In the genomic region with DNA sequence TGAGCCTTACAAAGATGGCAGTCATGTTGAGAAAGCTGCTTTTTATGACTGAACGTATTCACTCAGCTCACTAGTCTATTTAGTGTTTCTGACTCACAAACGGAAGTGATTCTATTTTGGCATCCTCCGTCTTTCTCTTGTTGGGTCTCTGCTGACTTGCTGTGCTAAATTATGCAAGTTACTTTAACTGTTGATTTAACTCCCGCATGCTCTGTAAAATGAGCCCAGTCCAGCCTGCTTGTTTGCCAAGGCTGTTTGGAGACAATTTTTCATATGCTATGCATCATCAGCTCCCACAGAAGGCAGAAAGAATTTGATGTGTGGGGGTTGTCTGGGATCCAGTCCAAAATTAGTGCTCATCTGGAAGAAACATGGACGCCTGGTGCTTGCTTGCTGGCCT, we compare ENCODE assay signal across 9 mouse cellular contexts. TPM values are rescaled to one million over a fixed set of nuclear protein-coding genes. Genes with fewer than 3 reads are reported as not detected.
DNase-seq lines count a peak whose midpoint lies in the region; ATAC-seq lines count a peak whose summit lies in the region.
"Had no signal": no experiment of that assay in that cellular context is flagged by ENCODE, and none has a peak within 500 bp of the region (broad histone marks: within the 10 kb centered on the region; RNA-seq: fewer than 3 reads in every experiment).

No protein-coding gene starts in this region.

- peaks cover 17% of the 10 kb centered on the region for H3K4me1 ChIP-seq in forebrain, embryonic 14.5 days (ENCODE audit: control insufficient read depth, insufficient read depth, low read length)
- H3K4me1 ChIP-seq in forebrain, embryonic 12.5 days = peaks cover 23% of the 10 kb centered on the region
- peaks cover 20% of the 10 kb centered on the region for H3K4me1 ChIP-seq in embryonic facial prominence, embryonic 14.5 days (ENCODE audit: control insufficient read depth, insufficient read depth, low read length)
- peaks cover 22% of the 10 kb centered on the region for H3K4me1 ChIP-seq in intestine, embryonic 16.5 days (ENCODE audit: control insufficient read depth, insufficient read depth, low read length)

- no peak overlapping the region for H3K9ac ChIP-seq in forebrain, embryonic 14.5 days (ENCODE audit: low read length)
- no peak overlapping the region for H3K9ac ChIP-seq in forebrain, embryonic 12.5 days
- no peak overlapping the region for H3K9ac ChIP-seq in embryonic facial prominence, embryonic 14.5 days (ENCODE audit: low read depth, low read length)
- no peak overlapping the region for H3K9ac ChIP-seq in intestine, embryonic 16.5 days (ENCODE audit: low read depth, low read length)
- H3K9ac ChIP-seq: midbrain, embryonic 12.5 days had no signal

- no peak for ATAC-seq in forebrain, embryonic 14.5 days
- no peak for ATAC-seq in forebrain, embryonic 12.5 days (ENCODE audit: low FRiP score)
- ATAC-seq in embryonic facial prominence, embryonic 14.5 days (ENCODE audit: low read depth) = peak; percentile 35
- peak; percentile 23; the same call in 1 of the 2 replicates for ATAC-seq in intestine, embryonic 16.5 days

- H3K36me3 ChIP-seq in forebrain, embryonic 14.5 days (ENCODE audit: control insufficient read depth, insufficient read depth, low read length) = no peaks in the 10 kb centered on the region
- no peaks in the 10 kb centered on the region for H3K36me3 ChIP-seq in forebrain, embryonic 12.5 days (replicated peaks)
- H3K36me3 ChIP-seq in embryonic facial prominence, embryonic 14.5 days (ENCODE audit: control insufficient read depth, insufficient read depth, low read length) = no peaks in the 10 kb centered on the region
- no peaks in the 10 kb centered on the region for H3K36me3 ChIP-seq in intestine, embryonic 16.5 days (ENCODE audit: control insufficient read depth, insufficient read depth, low read length)
- H3K36me3 ChIP-seq: midbrain, embryonic 12.5 days had no signal

- DNase-seq in forebrain, embryonic 14.5 days (ENCODE audit: low spot score) = peak; percentile 77
- DNase-seq in 3134 (ENCODE audit: extremely low read depth, insufficient read length, low spot score) = peak; percentile 75
- peak; percentile 95 for DNase-seq in embryonic facial prominence, embryonic 14.5 days (ENCODE audit: low spot score)
- DNase-seq in left cerebral cortex, postnatal 25 days (ENCODE audit: low spot score in 2 of 2) = peak; percentile 37 to 93
- DNase-seq in telencephalon, adult 2 months (ENCODE audit: low read depth, low spot score) = peak; percentile 90
- no peak for DNase-seq in cerebellum, adult 18-20 months

- WGBS in forebrain, embryonic 14.5 days = 48% methylated on average over 5 of the region's 5 CpGs
- 71% methylated on average over 5 of the region's 5 CpGs for WGBS in forebrain, embryonic 12.5 days
- 22% methylated on average over 5 of the region's 5 CpGs for WGBS in embryonic facial prominence, embryonic 14.5 days
- WGBS in intestine, embryonic 16.5 days = 40% methylated on average over 5 of the region's 5 CpGs

- intact Hi-C loops in left cerebral cortex, postnatal 25 days (cut with DNase I) = loop anchor here (5.0 kb wide), 4 partner anchors 72 to 253 kb away; partner anchors contain the start of gene Dync2li1

- H3K4me2 ChIP-seq in forebrain, embryonic 14.5 days (ENCODE audit: low read length) = no peak overlapping the region
- H3K4me2 ChIP-seq in forebrain, embryonic 12.5 days = no peak overlapping the region
- peak overlapping the region; percentile 64; the same call in 1 of the 2 replicates for H3K4me2 ChIP-seq in embryonic facial prominence, embryonic 14.5 days (ENCODE audit: low read depth, low read length)
- H3K4me2 ChIP-seq in intestine, embryonic 16.5 days (ENCODE audit: low read depth, low read length) = no peak overlapping the region

- H3K27ac ChIP-seq in forebrain, embryonic 14.5 days (ENCODE audit: low read depth, low read length) = no peak overlapping the region
- H3K27ac ChIP-seq in forebrain, embryonic 12.5 days = no peak overlapping the region
- peak overlapping the region; percentile 80 for H3K27ac ChIP-seq in embryonic facial prominence, embryonic 14.5 days (replicated peaks; ENCODE audit: low read depth, low read length)
- peak overlapping the region; percentile 57; the same call in 1 of the 2 replicates for H3K27ac ChIP-seq in intestine, embryonic 16.5 days (ENCODE audit: low read length)
- H3K27ac ChIP-seq: midbrain, embryonic 12.5 days had no signal

- peaks cover 10% of the 10 kb centered on the region; the same call in 1 of the 2 replicates for H3K27me3 ChIP-seq in forebrain, embryonic 14.5 days (replicated peaks; ENCODE audit: control insufficient read depth, insufficient read depth, low read length)
- peaks cover 10% of the 10 kb centered on the region; the same call in 1 of the 2 replicates for H3K27me3 ChIP-seq in forebrain, embryonic 12.5 days
- H3K27me3 ChIP-seq in embryonic facial prominence, embryonic 14.5 days (replicated peaks; ENCODE audit: control insufficient read depth, insufficient read depth, low read length) = no peaks in the 10 kb centered on the region
- H3K27me3 ChIP-seq in intestine, embryonic 16.5 days (replicated peaks; ENCODE audit: control insufficient read depth, insufficient read depth, low read length) = no peaks in the 10 kb centered on the region

- H3K4me3 ChIP-seq in forebrain, embryonic 14.5 days (ENCODE audit: low read depth, low read length) = no peak overlapping the region
- no peak overlapping the region for H3K4me3 ChIP-seq in forebrain, embryonic 12.5 days (replicated peaks)
- no peak overlapping the region for H3K4me3 ChIP-seq in embryonic facial prominence, embryonic 14.5 days (ENCODE audit: low read depth, low read length)
- H3K4me3 ChIP-seq in intestine, embryonic 16.5 days (ENCODE audit: low read length) = no peak overlapping the region
- H3K4me3 ChIP-seq: midbrain, embryonic 12.5 days had no signal

- H3K9me3 ChIP-seq in forebrain, embryonic 14.5 days (replicated peaks; ENCODE audit: control insufficient read depth, low read length) = no peaks in the 10 kb centered on the region
- H3K9me3 ChIP-seq in forebrain, embryonic 12.5 days = no peaks in the 10 kb centered on the region
- no peaks in the 10 kb centered on the region for H3K9me3 ChIP-seq in embryonic facial prominence, embryonic 14.5 days (ENCODE audit: control insufficient read depth, low read length)
- no peaks in the 10 kb centered on the region for H3K9me3 ChIP-seq in intestine, embryonic 16.5 days (ENCODE audit: control insufficient read depth, low read length)
- H3K9me3 ChIP-seq: midbrain, embryonic 12.5 days had no signal

RNA-seq across cellular contexts. Expression of gene Plekhh2, which starts 1.3 kb away (rescaled TPM):
- 0.88 and 1.3 TPM in 2 replicates for polyA plus RNA-seq in forebrain, embryonic 14.5 days (2014; fragmentation: Nextera tagmentation; extraction: Ambion mirVana)
- polyA plus RNA-seq in forebrain, embryonic 12.5 days (2016; fragmentation: Nextera tagmentation; extraction: Ambion mirVana) = 2.1 and 2.6 TPM in 2 replicates
- 8.0 and 9.0 TPM in 2 replicates for polyA plus RNA-seq in embryonic facial prominence, embryonic 14.5 days (2014; fragmentation: Nextera tagmentation; extraction: Ambion mirVana)
- 6.1 and 6.5 TPM in 2 replicates for polyA plus RNA-seq in intestine, embryonic 16.5 days (2015; fragmentation: Nextera tagmentation; extraction: Ambion mirVana)
- total RNA-seq in left cerebral cortex, postnatal 25 days (2021) = 1 to 10 TPM; 5.0 to 5.4 TPM

RNA-seq across cellular contexts. Expression of gene Thada, which starts 44.4 kb away (rescaled TPM):
- polyA plus RNA-seq in forebrain, embryonic 14.5 days (2014; fragmentation: Nextera tagmentation; extraction: Ambion mirVana) = 4.0 and 7.0 TPM in 2 replicates
- 11.3 and 11.8 TPM in 2 replicates for polyA plus RNA-seq in forebrain, embryonic 12.5 days (2016; fragmentation: Nextera tagmentation; extraction: Ambion mirVana)
- 6.2 and 6.9 TPM in 2 replicates for polyA plus RNA-seq in embryonic facial prominence, embryonic 14.5 days (2014; fragmentation: Nextera tagmentation; extraction: Ambion mirVana)
- polyA plus RNA-seq in intestine, embryonic 16.5 days (2015; fragmentation: Nextera tagmentation; extraction: Ambion mirVana) = 4.3 and 5.3 TPM in 2 replicates
- total RNA-seq in left cerebral cortex, postnatal 25 days (2021) = 10 to 100 TPM; 12.7 to 14.5 TPM

Comparison
In these comparisons a context has a peak if more than half of its experiments do, and no peak if none do; other contexts are left out.
1. ATAC-seq: peak in embryonic facial prominence, embryonic 14.5 days (single experiment) and intestine, embryonic 16.5 days (single experiment); none in forebrain, embryonic 14.5 days (single experiment) and forebrain, embryonic 12.5 days (single experiment).
2. DNase-seq: peak in forebrain, embryonic 14.5 days (single experiment), 3134 (single experiment), embryonic facial prominence, embryonic 14.5 days (single experiment), left cerebral cortex, postnatal 25 days (2 of 2) and telencephalon, adult 2 months (single experiment); none in cerebellum, adult 18-20 months (0 of 2).
3. H3K27ac ChIP-seq: peak in embryonic facial prominence, embryonic 14.5 days (single experiment) and intestine, embryonic 16.5 days (single experiment); none in forebrain, embryonic 14.5 days (single experiment) and forebrain, embryonic 12.5 days (single experiment).